Mouse (Mus musculus): ENCODE results near the gene Emc4.
A peak's percentile ranks its signal among the peaks of the same experiment; 100 is the strongest.

The Emc4 gene

GRCm38 (mm10) chr2:112339736-112340135 lies 28.1 kb downstream of the Emc4 start:
- DNase-seq (ENCODE audit: low spot score in 2 of 2): no peak

DNA sequence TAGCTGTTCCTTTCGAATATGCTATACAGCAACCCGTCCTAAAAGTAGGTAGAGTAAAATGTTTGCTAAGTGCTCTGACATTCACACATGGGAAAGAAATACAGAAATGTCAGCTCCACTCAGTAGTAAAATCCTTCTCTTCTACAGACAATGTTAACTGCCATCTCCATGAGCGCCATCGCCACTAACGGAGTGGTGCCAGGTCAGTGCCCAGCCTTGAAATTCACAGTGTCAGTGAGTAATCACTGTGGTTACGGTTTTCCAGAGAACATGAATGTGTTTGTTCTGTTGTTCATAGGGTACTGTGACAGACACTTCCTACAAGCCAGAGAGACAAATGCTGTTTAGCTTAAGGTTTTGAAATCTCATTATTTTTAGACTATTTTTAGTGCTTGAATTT lies 30.6 kb downstream of the Emc4 start:
- no peak for DNase-seq (ENCODE audit: low spot score in 2 of 2)

- DNase-seq (ENCODE audit: low spot score in 2 of 2): no peak
Observed at GRCm38 (mm10) chr2:112332051-112332898, 35.6 kb downstream of the Emc4 start.

GRCm38 (mm10) chr2:112328069-112328777 lies 39.6 kb downstream of the Emc4 start:
- DNase-seq (ENCODE audit: low spot score in 2 of 2): no peak

GRCm38 (mm10) chr2:112318905-112319304 lies 48.9 kb downstream of the Emc4 start:
- DNase-seq (ENCODE audit: low spot score in 2 of 2): peak; percentile 64 to 71

- no peak for DNase-seq (ENCODE audit: low spot score in 2 of 2)
Observed at GRCm38 (mm10) chr2:112318227-112318626, 49.6 kb downstream of the Emc4 start.

GRCm38 (mm10) chr2:112315638-112316037 lies 52.2 kb downstream of the Emc4 start:
- DNase-seq (ENCODE audit: low spot score in 2 of 2): no peak
